Mouse (Mus musculus): ENCODE measurements around the gene Atp13a2. TPM values are rescaled to one million over a fixed set of nuclear protein-coding genes. Genes with fewer than 3 reads are reported as not detected.

Atp13a2 gene
- total RNA-seq, 2 experiments from 2014 or later = 5.9 to 6.7 TPM

DNA sequence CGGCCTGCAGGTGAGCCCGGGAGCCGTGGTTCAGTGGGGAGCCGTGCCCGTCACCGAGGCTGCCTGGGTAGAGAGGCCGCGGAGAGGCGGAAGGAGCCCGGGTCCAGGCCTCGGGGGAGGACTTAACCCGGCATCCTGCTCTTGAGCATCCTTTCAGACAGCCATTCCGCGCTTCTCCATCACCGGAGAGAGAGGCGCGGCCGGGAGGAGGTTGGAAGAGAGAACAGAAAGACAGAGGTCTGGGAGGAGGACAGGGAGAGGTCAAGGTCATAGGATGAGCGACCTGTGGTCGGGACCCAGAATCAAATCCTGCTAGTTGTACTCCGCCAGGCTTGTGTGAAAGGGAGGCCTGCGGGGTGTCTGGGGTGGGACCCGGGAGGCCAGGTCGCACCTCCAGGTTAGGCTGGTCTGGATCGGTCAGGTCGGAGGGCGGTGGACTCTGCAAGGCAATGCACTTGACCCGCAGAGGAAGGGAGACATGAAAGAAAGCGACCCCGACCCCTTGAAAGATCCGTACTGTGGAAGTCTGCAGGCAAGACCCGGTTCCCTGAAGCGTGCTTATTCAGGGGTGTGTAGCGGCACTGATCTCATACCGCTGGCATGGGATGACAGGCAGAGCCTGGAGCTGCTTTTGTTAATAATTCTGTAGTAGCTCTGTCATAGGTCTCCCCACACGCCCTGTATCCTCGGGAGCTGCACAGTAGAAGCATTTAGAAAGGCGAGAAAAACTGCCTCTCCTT is 25.0 kb upstream of the Atp13a2 start:
- ATAC-seq (replicated peaks; ENCODE audit: low FRiP score, poor library complexity, severe bottlenecking) = peak; percentile 27

- no peak for ATAC-seq (replicated peaks; ENCODE audit: low FRiP score, poor library complexity, severe bottlenecking)
Observed at GRCm38 (mm10) chr4:140962207-140962909, 24.3 kb upstream of the Atp13a2 start.

DNA sequence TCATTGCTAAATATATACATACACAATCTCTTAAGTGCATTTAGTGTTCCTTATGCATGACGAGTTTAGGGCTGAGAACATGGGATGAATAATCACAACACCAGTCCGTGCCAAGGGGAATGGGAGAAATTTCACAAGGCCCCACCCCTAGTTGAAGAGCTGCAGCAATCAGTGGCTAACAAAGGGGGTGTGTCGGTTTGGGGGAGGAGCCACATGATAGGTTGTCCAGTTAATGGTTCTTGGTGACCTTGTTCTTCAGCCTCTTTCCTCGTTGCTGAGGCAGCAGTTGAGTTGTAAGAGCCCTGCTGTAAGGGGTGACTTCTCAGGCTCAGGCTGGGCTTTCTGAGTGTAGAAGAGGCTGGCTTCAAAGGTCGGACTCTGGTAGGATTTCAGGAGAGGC is 23.7 kb upstream of the Atp13a2 start:
- ATAC-seq (replicated peaks; ENCODE audit: low FRiP score, poor library complexity, severe bottlenecking) = no peak

DNA sequence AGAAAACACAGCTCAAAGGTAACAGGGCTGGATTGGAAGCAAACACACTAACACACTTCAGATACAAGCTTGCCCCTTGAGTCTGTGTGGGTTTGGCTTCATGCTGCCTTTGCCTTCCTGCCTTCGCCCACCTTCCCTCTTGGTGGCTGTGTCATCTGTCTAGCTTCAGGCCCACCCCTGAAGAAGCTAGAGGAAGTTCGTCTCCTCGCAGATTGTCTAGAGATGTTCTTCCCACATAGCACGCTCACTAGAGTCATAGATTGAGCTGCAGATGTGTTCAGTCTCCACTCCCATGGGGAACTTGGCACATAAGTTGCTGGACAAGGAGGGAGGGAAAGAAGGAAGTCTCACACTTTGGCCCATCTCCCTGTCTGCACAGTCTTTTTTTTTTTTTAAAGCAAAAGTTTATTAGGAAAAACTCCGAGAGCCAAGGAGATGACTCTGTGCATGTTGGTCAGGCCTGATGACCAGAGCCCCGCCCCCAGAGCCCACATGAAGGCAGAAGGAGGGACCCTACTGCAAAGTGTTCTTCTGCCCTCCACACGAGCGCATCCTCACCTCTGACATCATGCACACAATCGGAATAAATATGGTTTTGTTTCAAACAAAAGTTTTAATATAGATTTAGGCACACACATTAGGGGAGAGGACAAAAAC is 22.6 kb upstream of the Atp13a2 start:
- no peak for ATAC-seq (replicated peaks; ENCODE audit: low FRiP score, poor library complexity, severe bottlenecking)

DNA sequence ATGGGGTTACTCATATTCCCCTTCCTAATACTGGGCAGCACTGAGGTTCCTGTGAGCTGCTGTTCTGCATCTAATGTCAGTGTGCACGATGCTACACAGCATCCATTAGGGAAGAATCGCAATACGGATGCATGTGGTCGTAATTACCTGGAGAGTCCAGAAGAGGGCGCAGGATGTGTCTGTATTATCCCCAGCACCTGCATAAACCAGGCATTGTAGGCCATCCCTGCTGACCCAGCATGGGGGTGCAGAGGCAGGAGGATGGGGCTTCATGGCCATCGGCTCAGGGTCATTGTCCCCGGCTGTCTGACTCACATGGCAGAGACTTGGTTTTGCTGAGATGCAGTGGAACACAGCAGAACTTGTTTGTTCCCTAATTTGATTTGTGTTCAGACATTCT is 22.1 kb upstream of the Atp13a2 start:
- 0 out of 2 replicates have a peak, but pooled peaks have one; percentile 39 for ATAC-seq (replicated peaks; ENCODE audit: low FRiP score, poor library complexity, severe bottlenecking)

- ATAC-seq (replicated peaks; ENCODE audit: low FRiP score, poor library complexity, severe bottlenecking) = no peak
Observed at GRCm38 (mm10) chr4:140967386-140968159, 19.1 kb upstream of the Atp13a2 start.

DNA sequence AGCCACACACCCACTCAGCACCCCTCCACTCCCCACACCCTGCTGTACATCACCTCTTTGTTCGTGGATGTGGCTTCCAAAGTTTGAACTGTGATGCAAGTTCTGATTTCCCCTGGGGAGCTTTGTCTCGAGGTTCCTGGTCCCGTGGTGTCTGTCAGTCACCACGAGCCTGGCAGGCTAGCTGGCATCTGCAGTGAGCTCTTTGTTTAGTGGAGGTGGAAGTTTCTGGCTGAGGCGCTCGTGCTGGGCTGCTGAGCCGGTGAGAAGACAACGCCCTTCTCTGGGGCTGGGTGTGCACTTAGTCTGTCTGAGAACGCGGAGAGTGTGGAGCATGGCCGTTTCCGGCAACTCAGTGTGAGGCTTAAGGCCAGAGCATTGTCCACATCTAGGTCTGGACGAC is 15.0 kb upstream of the Atp13a2 start:
- no peak for ATAC-seq (replicated peaks; ENCODE audit: low FRiP score, poor library complexity, severe bottlenecking)

DNA sequence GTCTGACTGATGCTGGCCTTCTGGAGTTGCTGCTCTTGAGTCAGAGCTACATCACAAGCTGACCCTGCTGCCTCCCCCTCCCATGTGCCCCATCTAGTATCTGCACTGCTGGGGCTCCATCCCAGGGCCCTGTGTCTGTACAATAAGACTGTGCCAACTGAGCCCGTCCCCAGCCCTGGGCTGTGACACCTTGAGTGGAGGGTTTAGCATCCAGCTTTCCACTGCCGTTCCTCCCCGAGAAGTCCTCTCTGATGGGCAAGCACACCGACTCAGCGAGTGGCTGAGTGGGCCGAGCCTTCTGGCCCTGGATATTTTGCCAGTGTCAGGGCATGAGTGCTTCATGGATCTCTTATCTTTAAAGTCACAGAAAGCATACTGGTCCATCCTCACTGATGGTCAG is 12.3 kb upstream of the Atp13a2 start:
- ATAC-seq (replicated peaks; ENCODE audit: low FRiP score, poor library complexity, severe bottlenecking) = no peak

DNA sequence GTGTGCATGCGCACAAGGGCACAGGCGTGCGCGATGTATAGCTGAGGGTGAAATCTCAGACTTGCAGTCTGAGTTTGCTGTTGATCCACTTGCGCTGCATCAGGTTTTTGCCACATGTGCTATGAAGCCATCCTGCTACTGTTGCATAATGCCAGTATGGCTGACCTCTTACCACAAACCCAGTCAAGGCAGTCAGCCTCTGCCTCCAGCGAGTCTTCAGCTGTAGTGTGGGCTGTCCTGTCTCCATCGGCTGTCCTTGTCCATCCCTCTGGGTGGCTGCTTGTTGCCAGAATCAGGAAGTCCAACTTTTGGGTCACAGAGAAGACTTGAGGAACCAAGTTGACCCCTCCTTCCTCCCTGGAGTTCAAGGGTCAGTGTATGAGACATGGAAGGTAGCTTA is 11.3 kb upstream of the Atp13a2 start:
- no peak for ATAC-seq (replicated peaks; ENCODE audit: low FRiP score, poor library complexity, severe bottlenecking)

DNA sequence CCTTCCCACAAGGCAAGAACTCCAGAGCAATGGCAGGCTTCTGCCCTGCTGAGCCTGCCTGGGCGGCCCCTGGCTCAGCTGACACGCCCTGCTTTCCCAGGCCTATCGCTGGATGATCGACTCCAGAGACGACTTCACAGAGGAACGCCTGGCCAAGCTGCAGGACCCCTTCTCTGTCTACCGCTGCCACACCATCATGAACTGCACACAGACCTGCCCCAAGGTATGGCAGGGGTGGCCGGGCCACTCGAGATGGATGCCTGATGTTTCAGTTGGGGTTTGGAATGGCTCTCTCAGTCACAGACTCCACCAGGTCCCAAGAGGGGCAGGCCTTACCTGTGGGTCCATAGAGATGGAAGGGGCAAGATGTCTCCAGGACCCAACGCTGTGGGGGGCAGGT is 9.4 kb upstream of the Atp13a2 start:
- no peak for ATAC-seq (replicated peaks; ENCODE audit: low FRiP score, poor library complexity, severe bottlenecking)

DNA sequence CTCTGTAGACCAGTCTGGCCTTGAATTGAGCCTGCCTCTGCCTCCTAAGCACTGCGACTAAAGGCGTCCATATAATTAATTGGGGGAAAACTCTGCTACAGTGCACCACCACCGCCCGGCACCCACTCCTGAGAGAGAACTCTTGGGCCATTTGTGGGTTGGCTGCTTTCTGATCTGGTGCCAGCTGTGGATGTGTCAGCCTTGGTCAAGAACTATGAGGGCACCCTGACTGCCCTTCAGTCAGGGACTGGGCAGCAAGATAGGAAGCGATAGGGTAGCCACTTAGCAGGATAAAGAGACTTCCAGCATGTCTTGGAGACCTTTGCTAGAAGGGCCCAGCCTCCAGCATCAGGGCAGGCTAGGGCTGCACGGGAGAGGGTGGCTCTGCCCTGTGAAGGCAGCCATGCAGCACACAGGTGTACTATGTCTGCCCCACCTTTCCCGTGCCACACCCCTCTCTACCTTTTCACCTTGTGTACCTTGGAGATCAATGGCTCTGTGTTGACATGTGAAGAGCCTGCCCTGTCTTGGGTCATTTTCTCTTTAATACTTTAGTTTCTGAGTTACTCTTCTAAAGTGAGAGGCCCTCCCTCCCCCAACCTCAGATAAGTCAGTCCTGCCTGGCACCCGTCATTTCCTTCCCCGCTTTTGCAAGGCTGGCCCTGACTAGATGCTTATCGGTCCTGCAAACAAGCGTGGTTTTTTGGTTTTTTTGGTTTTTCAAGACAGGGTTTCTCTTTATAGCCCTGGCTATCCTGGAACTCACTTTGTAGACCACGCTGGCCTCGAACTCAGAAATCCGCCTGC is 8.6 kb upstream of the Atp13a2 start:
- no peak for ATAC-seq (replicated peaks; ENCODE audit: low FRiP score, poor library complexity, severe bottlenecking)

DNA sequence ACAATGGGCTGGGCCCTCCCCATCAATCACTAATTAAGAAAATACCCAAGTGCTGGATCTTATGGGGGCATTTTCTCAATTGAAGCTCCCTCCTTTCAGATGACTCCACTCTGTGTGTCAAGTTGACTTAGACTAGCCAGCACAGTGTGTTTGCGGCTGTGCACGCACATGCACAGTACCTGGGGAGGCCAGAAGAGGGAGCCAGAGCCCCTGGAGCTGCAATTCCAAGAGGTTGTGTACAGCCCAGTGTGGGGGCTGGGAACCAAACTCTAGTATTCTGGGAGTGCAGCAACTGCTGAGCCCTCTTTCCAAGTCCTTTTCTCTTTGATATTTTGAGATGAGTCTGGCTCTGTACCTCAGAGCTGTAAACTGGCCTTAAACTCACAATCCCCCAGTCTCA is 5.1 kb upstream of the Atp13a2 start:
- 0 out of 2 replicates have a peak, but pooled peaks have one; percentile 24 for ATAC-seq (replicated peaks; ENCODE audit: low FRiP score, poor library complexity, severe bottlenecking)

DNA sequence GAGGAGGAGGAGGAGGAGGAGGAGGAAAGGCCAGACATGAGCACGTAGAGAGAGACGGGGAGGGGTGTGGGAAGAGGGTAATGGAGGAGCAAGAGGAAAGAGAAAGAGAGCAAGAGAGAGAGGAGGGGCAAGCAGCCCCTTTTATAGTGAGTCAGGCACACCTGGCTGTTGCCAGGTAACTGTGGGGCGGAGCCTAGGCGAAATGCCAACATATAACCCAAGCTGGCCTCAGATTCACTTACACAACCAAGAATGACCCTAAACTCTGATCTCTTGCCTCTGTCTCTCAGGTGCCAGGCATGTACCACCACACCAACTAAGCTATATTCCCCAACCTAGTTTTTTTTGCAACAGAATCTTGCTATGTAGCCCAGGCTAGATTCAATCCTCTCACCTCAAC is 3.9 kb upstream of the Atp13a2 start:
- ATAC-seq (replicated peaks; ENCODE audit: low FRiP score, poor library complexity, severe bottlenecking) = no peak

- no peak for ATAC-seq (replicated peaks; ENCODE audit: low FRiP score, poor library complexity, severe bottlenecking)
Observed at GRCm38 (mm10) chr4:140983442-140983841, 3.2 kb upstream of the Atp13a2 start.

- no peak for ATAC-seq (replicated peaks; ENCODE audit: low FRiP score, poor library complexity, severe bottlenecking)
Observed at GRCm38 (mm10) chr4:140984544-140984943, 2.1 kb upstream of the Atp13a2 start.

GRCm38 (mm10) chr4:140986024-140986710 is 506 bp upstream of the Atp13a2 start:
- peak; percentile 25 for ATAC-seq (replicated peaks; ENCODE audit: low FRiP score, poor library complexity, severe bottlenecking)

- ATAC-seq (replicated peaks; ENCODE audit: low FRiP score, poor library complexity, severe bottlenecking) = no peak
Observed at GRCm38 (mm10) chr4:140987476-140987875, 803 bp downstream of the Atp13a2 start.

DNA sequence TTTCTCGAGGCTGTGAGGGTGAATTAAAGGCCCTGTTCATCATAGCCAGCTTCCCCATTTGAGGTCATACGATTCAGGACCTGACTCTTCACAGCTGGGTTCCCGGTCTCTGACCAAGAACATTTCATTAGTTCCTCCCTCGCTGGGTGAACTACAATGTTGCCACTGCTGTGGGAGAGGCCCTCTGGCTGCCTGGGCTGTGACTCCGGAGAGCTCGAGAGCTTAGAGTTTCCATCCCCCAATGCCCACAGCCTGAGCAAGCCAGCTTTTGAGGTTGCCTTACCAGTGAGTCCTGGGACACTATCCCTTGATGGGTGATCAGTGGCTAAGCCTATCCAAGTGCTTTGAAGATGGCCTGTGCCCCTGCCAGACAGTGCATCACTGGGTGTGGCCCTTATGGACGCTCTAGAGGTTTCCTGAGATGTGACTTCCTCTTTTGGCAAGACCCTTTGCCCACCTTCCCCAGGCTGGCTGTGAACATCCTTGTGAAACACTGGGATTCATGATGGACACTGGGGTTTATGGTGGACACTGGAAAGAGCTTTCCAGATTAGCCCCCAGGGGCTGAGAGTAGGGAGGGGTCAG is 2.1 kb downstream of the Atp13a2 start:
- ATAC-seq (replicated peaks; ENCODE audit: low FRiP score, poor library complexity, severe bottlenecking) = no peak
